Mouse (Mus musculus) left cerebral cortex, postnatal 14 days (tissue): ENCODE results near the gene Prkce. TPM values are rescaled to one million over a fixed set of nuclear protein-coding genes. Genes with fewer than 3 reads are reported as not detected.

Source experiments
- DNase-seq, 2 experiments: peaks; one replicate each; pipeline ENCODE4 v3.0.0; 2021 to 2022; ENCODE audit warnings: low spot score in 2 of 2, mixed read lengths in 1 of 2
- intact Hi-C: fragments of 180-260 bp; cut with DNase I; formaldehyde crosslinking; loops from one replicate; pipeline ENCODE4 v1.15.1; 2025
- total RNA-seq, 2 experiments: library from RNA; stranded (reverse); gene quantifications; 2 replicates each; pipeline ENCODE4 v1.2.3; 2021

Gene Prkce
- total RNA-seq, 2 experiments from 2014 or later: 248 to 271 TPM

GRCm38 (mm10) chr17:86415989-86416388 lies 248.4 kb downstream of the Prkce start:
- DNase-seq: peak; percentile 71 to 84
- intact Hi-C loops: no loop called here

- intact Hi-C loops: no loop called here
- peak in 1 of 2 experiments; percentile 39 for DNase-seq
Observed at GRCm38 (mm10) chr17:86418334-86418733, 250.7 kb downstream of the Prkce start.

GRCm38 (mm10) chr17:86419199-86419598 lies 251.6 kb downstream of the Prkce start:
- intact Hi-C loops: no loop called here
- DNase-seq: no peak

GRCm38 (mm10) chr17:86420646-86421338 lies 253.2 kb downstream of the Prkce start:
- intact Hi-C loops: no loop called here
- no peak for DNase-seq

- DNase-seq: no peak
- intact Hi-C loops: no loop called here
Observed at GRCm38 (mm10) chr17:86422023-86422422, 254.4 kb downstream of the Prkce start.

- intact Hi-C loops: loop anchor here (10.0 kb wide), 1 partner anchor 85 kb away; no protein-coding TSS in a partner anchor
- DNase-seq: peak; percentile 52 to 78
Observed at GRCm38 (mm10) chr17:86429877-86430276, 262.3 kb downstream of the Prkce start.

- intact Hi-C loops: loop anchor here (10.0 kb wide), 1 partner anchor 88 kb away; no protein-coding TSS in a partner anchor
- no peak for DNase-seq
Observed at GRCm38 (mm10) chr17:86433117-86433516, 265.5 kb downstream of the Prkce start.

GRCm38 (mm10) chr17:86433813-86434212 lies 266.2 kb downstream of the Prkce start:
- DNase-seq: peak; percentile 47 to 77
- intact Hi-C loops: loop anchor here (10.0 kb wide), 1 partner anchor 89 kb away; no protein-coding TSS in a partner anchor

GRCm38 (mm10) chr17:86434781-86435180 lies 267.2 kb downstream of the Prkce start:
- intact Hi-C loops: loop anchor here (10.0 kb wide), 1 partner anchor 90 kb away; no protein-coding TSS in a partner anchor

GRCm38 (mm10) chr17:86435570-86435969 lies 268.0 kb downstream of the Prkce start:
- intact Hi-C loops: loop anchor here (10.0 kb wide), 1 partner anchor 91 kb away; no protein-coding TSS in a partner anchor

More at GRCm38 (mm10) chr17:86434781-86435180, 267.2 kb downstream of the Prkce start:
- DNase-seq: no peak

GRCm38 (mm10) chr17:86435984-86436383 lies 268.4 kb downstream of the Prkce start:
- intact Hi-C loops: loop anchor here (10.0 kb wide), 1 partner anchor 91 kb away; no protein-coding TSS in a partner anchor
- DNase-seq: no peak

More at GRCm38 (mm10) chr17:86435570-86435969, 268.0 kb downstream of the Prkce start:
- DNase-seq: no peak

- intact Hi-C loops: loop anchor here (10.0 kb wide), 1 partner anchor 92 kb away; no protein-coding TSS in a partner anchor
- no peak for DNase-seq
Observed at GRCm38 (mm10) chr17:86436583-86437370, 269.2 kb downstream of the Prkce start.

- DNase-seq: peak; percentile 70 to 93
- intact Hi-C loops: loop anchor here (10.0 kb wide), 1 partner anchor 93 kb away; no protein-coding TSS in a partner anchor
Observed at GRCm38 (mm10) chr17:86437516-86438277, 270.1 kb downstream of the Prkce start.

GRCm38 (mm10) chr17:86438278-86438661 lies 270.7 kb downstream of the Prkce start:
- DNase-seq: peak in 1 of 2 experiments; percentile 55
- intact Hi-C loops: loop anchor here (10.0 kb wide), 1 partner anchor 93 kb away; no protein-coding TSS in a partner anchor

GRCm38 (mm10) chr17:86438763-86439162 lies 271.2 kb downstream of the Prkce start:
- DNase-seq: no peak
- intact Hi-C loops: loop anchor here (10.0 kb wide), 1 partner anchor 94 kb away; no protein-coding TSS in a partner anchor

- intact Hi-C loops: no loop called here
- DNase-seq: no peak
Observed at GRCm38 (mm10) chr17:86441098-86441497, 273.5 kb downstream of the Prkce start.

- DNase-seq: no peak
- intact Hi-C loops: no loop called here
Observed at GRCm38 (mm10) chr17:86443886-86444285, 276.3 kb downstream of the Prkce start.

- intact Hi-C loops: loop anchor here (1.0 kb wide), 1 partner anchor 282 kb away; no protein-coding TSS in a partner anchor
Observed at GRCm38 (mm10) chr17:86444578-86445419, 277.2 kb downstream of the Prkce start.

More at GRCm38 (mm10) chr17:86444578-86445419, 277.2 kb downstream of the Prkce start:
- DNase-seq: peak; percentile 95 to 97
